Mouse (Mus musculus) spleen, postnatal 14 days (tissue): Measurements from ENCODE around the gene 1700003F12Rik.

Experiments used
- DNase-seq, 2 experiments: peaks; one replicate each; pipeline ENCODE4 v3.0.0; 2021 to 2022; ENCODE audit warnings: low spot score in 2 of 2

Gene 1700003F12Rik

DNA sequence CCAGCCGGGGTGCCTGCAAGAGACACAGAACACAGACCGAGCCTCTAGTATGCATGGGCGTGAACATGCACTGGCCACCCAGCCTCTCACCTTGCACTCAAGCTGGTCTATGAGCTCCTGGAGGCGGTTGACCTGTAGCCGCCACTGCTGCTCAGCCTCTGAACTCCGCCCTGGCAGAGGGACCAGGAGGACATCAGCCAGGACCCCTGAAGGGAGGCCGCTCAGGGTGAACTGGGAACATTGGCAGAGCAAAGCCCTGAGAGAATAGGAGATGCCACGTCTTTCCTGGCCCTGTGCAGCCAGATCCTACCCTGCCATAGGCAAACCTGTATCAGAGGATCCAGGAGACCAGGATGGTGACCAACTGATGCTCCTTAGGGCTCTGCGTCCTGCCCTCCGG, at the start of gene 1700003F12Rik:
1700003F12Rik (plus strand) TSS at position 375 of the 400 bp plus-strand sequence.
- no peak for DNase-seq

DNA sequence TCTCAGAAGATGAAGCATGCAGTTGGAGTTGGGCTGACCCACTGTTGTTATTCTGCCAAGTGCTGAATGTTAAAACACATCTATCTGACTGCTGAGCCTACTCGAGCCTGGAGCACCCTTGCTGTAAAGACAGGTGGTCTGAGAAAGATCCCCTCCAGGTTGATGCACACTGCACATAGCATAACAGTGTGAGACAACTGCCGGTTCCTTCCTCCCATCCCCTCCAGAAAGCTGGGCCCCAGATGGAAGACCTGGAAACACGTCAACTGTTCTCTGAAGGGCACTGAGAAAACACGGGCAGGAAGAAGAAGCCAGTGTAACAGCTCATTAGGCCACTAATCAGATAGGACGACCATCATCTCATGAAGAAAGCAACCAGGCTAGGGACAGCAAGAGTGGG, 48.3 kb upstream of the 1700003F12Rik start:
- no peak for DNase-seq

DNA sequence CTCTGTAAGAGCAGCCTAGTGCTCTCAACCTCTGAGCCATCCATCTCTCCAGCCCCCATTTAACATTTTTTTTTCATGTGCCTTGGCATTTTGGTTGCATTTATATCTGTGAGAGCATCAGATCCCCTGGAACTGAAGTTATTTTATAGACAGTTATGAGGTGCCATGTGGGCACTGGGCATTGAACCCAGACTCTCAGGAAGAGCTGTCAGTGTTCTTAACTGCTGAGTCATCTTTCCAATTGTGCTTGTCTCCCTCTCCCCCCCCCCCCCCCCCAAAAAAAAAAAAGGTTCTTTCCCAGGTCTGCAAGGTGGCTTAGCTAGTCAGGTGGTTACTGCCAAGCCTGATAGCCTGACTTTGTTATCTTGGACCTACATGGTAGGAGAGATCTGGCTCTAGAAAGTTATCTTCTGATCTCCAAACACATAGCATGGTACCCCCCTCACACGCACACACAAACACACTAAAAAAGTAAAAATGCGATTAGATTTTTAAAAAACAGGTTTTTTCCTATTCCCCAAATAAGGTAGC, 47.1 kb upstream of the 1700003F12Rik start:
- no peak for DNase-seq

DNA sequence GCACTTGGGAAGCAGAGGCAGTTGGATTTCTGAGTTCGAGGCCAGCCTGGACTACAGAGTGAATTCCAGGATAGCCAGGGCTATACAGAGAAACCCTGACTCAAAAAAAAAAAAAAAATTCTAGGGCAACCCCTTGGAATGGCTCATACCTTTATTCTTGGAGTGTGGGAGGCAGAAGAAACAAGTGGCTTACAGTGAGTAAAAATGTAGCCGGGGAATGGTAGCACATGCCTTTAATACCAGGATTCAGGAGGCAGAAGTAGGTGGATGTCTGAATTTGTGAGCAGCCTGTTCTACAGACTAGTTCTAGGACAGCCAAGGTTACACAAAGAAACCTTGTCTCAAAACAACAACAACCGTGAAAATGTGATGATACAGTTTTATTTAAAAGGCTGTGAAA, 46.1 kb upstream of the 1700003F12Rik start:
- no peak for DNase-seq

DNA sequence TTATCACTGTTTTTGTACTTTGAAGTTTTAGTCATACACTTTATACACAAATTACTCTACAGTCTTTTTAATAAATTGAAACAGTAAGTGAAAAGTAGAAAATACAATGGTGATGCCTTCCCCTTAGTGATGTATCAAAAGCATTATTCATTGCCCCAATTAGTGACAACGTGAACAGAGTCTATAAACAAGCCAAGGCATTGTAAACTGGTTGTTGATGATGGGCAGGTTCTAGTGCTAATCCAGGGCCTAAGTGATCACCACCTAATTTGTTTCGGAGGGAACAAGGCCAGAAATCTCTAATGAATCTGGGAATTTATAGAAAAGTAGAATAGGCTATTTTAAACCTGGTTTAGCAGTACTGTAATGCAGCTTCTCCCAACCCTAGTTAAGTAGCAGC, 39.8 kb upstream of the 1700003F12Rik start:
- no peak for DNase-seq

DNA sequence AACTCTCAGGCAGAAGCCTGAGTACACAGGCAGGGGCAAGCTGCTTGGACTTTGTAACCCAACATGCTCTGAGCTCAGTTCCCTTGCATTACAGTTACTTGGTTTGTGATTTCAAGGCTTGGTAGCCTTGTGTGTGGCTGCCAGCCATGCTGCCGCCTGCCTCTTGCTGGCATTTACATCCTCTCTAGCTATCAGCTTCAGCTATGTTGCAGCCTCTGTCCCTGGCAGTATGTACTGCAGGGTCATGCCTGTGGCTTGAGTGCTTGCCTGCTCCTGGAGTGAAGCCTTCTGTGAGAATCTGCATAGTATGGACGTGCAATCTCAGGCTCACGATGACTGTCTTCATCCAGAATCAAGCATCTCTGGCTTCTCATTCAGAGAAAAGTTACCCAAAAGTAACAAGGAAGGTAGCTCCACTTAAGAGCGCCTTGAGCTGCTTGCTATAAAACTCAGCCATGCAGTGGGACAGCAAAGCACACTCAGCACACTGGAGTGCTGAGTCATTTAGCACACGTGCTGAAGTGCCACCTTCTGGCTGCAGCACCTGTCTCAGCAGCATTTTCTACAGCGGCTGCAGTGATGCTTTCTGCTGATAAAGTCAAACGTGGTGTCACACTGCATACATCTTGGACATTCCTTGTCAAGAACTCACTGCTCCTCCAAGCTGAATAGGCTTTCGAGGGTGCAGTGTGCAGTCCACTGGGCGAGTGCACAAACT, 39.2 kb upstream of the 1700003F12Rik start:
- no peak for DNase-seq

DNA sequence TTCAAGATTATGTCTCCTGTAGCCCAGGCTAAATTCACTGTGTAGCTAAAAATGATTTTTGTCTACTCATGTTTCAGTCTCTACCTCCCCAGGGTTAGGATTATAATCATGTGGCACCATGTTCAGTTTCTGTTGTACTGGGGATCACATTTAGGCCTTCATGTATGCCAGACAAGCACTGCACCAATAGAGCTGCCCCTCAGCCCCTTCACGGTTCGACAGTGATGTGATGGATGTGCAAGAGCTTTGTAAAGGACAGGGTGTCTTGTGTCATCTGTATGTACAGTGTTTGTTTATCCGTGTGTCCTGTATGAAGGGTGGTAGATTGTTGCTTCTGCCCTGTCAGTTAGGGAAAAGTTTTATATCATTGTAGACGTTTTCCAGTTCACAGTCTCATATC, 38.4 kb upstream of the 1700003F12Rik start:
- no peak for DNase-seq

DNA sequence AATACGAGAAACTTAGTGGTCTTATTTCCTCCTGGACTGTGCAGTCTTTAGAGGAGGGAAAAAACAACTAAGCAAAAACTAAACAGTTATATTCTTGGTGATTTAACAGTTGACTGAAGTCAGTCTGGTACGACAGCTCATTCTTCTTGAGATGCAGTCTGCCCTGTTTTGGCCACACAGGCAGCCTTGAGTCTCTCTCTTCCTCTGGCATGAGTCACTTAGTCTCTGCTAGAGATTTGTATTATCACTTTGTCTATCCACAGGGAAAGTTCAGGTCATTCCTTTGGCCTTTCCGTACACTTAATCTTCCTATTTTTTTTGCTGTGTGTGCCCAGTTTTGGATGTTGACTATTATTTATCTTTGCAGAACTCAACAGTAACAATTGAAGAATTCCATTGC, 36.7 kb upstream of the 1700003F12Rik start:
- no peak for DNase-seq

DNA sequence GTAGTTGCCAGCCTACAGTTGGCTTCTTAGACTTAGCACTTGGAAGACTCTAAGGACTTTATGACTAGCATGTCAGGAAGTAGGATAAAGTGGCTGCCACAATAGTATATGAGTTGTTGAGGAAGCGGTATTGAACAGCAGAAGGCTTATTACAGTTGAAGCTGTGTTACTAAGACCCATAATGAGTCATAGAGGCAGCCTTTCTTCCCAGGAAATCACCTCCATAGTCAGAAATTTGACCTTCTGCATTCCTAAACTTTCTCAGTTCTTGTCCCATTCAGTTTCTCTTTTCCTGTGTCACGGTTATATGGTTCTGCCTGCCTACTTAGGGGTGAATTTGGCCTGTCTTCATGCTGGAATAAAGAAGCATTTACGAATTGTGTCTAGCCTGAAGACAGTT, 29.9 kb upstream of the 1700003F12Rik start:
- no peak for DNase-seq

DNA sequence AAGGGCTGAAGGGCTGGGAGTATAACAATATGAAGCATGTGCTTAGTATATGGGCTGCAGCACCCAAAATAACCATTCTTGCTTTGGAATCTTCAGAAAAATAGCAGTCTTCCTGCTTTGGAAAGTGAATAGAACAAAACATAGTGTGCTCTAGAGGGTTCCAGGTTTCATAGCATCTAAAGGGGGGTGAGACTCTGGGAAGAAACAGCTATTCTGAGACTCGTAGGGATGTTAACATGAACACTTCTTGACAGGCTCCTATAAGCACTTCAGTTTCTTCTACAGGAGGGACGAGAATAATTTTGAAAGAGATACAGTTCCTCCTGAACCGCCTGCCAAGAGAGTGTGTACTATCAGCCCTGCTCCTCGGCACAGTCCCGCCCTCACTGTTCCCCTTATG, 29.5 kb upstream of the 1700003F12Rik start:
- DNase-seq: no peak

DNA sequence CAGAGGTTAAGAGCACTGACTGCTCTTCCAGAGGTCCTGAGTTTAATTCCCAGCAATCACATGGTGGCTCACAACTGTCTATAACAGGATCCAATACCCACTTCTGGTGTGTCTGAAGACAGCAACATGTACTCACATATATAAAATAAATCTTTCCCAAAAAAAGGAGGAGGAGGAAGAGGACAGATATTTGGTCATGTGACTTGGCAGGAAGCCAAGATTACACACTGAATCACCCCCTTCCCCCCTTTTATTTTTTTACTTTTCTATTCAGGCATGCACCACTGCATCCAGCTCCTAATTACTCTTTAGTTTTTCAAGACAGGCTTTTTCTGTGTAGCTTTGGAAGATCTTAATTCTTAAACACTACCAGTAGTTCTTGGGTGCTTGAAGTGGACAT, 25.4 kb upstream of the 1700003F12Rik start:
- DNase-seq: no peak

DNA sequence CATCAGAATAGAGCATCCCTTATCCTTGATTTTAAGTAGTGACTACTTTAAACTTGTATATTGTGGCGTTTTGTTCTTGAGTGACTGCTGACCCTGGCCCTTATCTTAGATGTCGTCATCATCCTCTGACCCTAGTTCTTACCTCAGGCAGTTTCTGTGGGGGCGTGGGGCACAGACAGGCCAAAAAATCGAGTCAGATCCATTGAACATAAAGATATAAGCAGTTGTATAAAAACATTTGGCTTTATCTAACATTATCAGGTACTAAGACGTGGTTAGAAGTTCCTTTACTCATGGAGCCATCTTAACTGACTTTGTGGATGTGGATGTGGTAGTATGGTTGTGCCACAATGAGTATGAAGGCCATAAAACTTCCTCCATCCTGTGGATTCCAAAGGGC, 24.6 kb upstream of the 1700003F12Rik start:
- DNase-seq: no peak

DNA sequence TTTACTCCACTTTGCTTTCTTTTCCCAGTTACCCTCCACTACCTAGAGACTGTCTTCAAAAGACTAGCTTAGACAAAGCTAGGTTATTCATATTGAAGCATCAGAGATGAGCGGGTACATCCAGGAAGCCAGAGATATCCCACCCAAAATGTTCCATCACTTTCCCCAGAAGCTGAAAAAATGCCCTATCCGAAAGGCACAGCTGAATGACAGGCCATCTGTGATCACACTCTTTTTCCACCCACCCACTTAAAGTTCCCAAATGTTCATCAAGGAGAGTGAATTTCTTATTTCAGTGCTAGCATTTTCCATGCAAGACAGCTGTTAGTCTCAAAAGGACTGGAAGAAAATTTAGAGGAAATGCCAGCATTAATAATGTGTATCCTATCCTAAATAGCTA, 21.6 kb upstream of the 1700003F12Rik start:
- DNase-seq: no peak

DNA sequence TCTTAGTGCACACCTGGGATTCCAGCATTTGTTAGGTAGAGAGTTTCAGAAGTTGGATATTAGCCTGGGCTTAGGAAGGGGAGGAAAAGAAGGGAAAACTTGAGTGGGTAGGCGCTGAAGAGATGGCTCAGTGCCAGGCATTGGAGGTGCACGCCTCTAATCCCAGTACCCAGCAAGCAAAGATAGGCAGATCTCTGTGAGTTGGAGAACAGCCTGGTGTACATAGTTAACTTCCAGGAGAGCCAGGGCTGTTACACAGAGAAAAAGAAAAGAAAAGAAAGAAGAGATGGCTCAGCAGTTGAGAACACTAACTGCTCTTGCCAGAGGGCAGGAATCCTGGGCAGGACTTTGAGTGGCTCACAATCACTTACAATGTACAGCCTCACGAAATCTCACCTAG, 20.4 kb upstream of the 1700003F12Rik start:
- DNase-seq: no peak

DNA sequence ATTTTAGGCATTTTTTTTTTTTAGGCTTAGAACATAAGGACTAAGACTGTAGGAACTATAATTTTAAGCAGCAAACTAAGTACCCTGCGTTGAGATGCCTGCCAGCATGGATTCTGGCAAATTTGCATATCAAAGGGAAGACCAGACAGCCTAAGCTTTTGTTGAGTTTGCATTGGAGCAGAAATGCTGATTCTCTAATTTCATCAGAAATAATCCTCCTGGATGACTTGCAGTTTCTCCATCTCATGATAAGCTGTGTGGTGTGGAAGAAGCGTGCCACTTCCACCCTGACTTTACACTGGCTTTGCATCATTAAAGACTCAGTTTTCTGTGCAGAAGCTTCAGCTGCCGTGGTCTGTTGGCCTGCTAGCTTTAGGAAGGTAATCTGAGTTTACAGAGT, 14.0 kb upstream of the 1700003F12Rik start:
- DNase-seq: no peak

DNA sequence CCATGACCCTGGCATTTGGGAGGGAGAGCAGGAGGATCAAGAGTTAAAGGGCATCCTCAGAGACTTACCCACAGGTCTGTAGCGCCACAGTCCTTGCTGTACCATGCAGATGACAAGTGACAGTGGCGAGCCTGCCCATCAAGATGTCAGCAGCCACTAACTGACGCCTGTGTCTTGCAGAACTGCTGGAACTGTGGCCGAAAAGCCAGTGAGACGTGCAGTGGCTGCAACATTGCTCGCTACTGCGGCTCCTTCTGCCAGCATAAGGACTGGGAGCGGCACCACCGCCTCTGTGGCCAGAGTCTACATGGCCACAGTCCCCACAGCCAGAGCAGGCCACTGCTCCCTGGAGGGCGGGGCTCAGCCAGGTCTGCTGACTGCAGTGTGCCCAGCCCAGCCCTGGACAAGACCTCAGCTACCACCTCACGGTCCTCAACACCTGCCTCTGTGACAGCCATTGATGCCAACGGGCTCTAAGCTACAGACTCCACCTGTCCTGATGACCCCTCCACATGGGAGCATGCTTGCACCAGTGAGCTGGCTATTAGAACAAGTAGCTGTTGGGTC, 12.1 kb upstream of the 1700003F12Rik start:
- DNase-seq: no peak

DNA sequence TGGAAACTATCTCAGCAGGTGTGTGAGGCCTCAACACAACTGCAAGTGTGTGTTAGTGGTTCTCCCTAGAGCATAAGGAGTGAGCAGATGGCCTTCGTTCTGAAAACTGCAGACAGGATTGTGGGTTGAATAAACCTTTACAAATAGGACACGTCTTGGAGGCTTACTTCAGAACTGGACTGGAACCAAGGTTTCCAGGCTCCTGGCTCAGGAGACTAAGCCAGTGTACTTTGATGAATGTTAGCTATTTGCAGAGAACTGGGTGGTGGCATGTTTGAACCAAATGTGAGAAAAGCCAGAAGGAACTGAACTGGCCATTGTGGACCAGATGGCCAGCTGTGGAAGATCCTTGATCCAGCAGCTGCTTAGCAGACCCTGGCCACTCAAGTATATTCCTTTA, 8.6 kb upstream of the 1700003F12Rik start:
- no peak for DNase-seq

DNA sequence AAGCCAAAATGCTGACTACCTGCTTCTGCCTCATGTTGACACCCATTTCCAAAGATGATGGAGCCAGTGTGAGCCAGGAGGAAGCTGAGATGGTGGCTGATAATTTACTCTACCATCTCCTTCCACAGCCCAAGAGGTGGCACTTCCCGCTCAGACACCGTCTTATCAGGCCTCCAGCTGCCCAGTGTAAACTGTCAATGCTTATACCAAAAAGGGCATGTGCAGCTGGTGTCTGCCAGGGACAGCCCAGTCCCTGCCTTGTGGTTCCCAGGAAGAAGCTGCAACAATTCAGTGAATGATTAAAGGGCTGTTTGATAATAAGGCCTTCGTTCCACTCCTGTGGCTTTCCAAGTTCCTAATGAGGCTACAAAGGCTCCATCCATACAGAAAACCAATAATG, 8.2 kb upstream of the 1700003F12Rik start:
- no peak for DNase-seq

DNA sequence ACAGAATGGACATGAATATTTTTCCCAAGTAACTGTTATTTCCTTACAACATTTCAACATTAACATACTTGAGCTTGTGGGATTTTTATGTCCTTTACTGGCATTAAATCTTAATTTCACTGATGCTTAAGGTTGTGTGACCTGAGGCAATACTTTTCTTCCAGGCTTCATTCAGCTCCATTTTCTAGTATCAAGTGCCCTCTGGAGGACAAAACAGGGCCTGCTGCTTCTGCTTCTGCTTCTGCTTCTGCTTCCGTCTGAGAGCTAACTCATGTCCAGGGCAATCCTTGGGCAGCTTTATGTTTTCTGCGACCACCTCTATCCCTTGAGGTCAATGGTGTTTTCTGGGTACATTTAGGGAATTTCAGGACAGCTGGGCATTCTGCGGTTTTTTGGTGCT, 7.2 kb upstream of the 1700003F12Rik start:
- DNase-seq: no peak

DNA sequence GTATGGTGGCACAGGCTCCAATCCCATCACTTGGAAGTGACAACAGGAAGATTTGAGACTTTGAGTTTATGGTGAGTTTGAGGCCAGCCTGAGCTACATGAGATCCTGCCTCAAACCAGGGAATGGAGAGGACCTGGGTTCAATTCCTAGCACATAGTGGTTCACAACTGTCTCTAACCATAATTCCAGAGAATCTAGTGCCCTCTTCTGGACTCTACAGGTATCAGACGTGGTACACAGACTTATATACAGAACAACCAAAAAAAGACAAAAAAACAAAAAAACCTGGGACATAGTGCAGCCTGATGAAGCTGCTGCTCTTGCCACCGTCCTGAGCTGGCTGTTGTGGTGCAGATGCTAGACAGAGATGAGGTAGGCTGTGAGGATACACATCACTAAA, 5.3 kb upstream of the 1700003F12Rik start:
- no peak for DNase-seq

DNA sequence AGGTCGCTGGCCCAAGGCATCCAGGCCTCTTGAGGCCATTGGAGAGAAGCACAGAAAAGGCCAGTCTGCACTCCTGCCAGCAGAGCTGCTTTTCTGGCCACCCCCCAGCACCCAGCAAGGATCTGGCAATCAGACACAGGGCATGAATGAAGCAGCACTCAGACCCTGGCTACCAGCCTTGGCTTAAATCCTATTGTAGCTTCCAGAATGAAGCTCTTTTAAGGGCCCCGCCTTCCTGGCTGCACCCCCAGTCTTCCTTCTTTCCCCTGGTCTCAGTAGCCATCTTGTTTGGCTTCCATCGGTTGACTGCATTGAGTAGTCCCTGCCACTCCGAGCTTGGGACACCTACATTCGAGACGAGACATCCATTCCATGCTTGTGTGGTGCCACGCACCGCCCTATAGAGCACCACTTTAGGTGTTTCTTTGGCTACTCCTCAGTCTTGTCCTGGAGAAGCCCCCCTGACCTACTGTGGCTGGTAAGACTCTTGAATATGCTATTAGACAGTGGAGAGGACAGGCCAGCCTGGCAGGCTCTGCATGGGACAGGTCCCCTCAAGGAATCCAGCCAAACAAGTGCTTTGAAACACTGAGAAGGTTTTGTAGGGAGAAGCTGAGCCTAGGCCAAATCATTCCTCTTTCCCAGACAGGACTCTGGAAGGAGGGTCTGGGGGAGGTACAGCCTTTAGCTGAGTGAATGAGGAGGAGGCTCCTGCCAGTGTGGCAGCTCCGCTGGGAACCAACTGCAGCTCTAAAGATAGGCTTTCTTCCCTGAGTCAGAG, 3.1 kb upstream of the 1700003F12Rik start:
- no peak for DNase-seq

DNA sequence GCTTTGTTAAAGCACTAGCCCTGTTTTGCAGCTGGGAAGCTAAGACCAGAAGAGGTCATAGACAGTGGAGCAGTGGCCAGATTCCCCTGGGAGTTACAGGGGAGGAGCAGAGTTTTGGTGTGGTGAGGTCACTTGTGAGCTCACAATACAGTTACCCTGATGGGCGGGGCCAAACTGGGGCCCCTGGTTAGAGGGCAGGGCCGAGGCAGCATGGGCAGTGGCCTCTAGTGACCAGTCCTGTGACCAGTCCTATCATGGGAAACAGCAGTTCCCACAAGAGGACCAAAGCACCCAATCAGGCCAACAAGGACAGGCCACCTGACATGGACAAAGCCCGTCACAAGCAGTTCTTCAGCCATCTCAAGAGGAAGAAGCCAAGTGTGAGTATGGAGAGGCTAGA, 1.8 kb downstream of the 1700003F12Rik start:
- no peak for DNase-seq
